In genomic region chrX:53669557-53670270, GRCm38 (mm10) we compare ENCODE assay signal across 13 mouse cellular contexts. TPM values are rescaled to one million over a fixed set of nuclear protein-coding genes. Genes with fewer than 3 reads are reported as not detected.
DNase-seq lines count a peak whose midpoint lies in the region; ATAC-seq and TF ChIP-seq lines count a peak whose summit lies in the region.
"Not testable (repeated sequence)": the region's sequence is repeated elsewhere in the genome, so short reads cannot be mapped to it uniquely, and the experiment has no call there.
"Had no signal": no experiment of that assay in that cellular context is flagged by ENCODE, and none has a peak within 500 bp of the region (broad histone marks: within the 10 kb centered on the region; RNA-seq: fewer than 3 reads in every experiment).

No protein-coding gene starts in this region.

- H3K27ac ChIP-seq in embryonic facial prominence, embryonic 13.5 days; gastrocnemius, adult 2 months; hindbrain, embryonic 12.5 days; kidney, embryonic 14.5 days (ENCODE audit: low read depth, low read length); liver, embryonic 12.5 days; neural tube, embryonic 12.5 days; thymus, adult 2 months (ENCODE audit: control insufficient read depth, insufficient read depth, low read length): not testable (repeated sequence)

- not testable (repeated sequence) for TF ChIP-seq CTCF in gastrocnemius, adult 2 months (IDR thresholded peaks at IDR 0.05); thymus, adult 2 months (IDR thresholded peaks at IDR 0.05; ENCODE audit: borderline replicate concordance, control insufficient read depth, extremely low read depth, insufficient read depth, low read length, poor library complexity)

- H3K9ac ChIP-seq in embryonic facial prominence, embryonic 13.5 days; hindbrain, embryonic 12.5 days; kidney, embryonic 14.5 days (ENCODE audit: low read depth, low read length); liver, embryonic 12.5 days; neural tube, embryonic 12.5 days: not testable (repeated sequence)

- H3K36me3 ChIP-seq in embryonic facial prominence, embryonic 13.5 days; hindbrain, embryonic 12.5 days; kidney, embryonic 14.5 days (ENCODE audit: control insufficient read depth, insufficient read depth, low read length); liver, embryonic 12.5 days; neural tube, embryonic 12.5 days; thymus, adult 2 months (ENCODE audit: control insufficient read depth, insufficient read depth, low read length): not testable (repeated sequence)

- not testable (repeated sequence) for H3K4me1 ChIP-seq in embryonic facial prominence, embryonic 13.5 days; hindbrain, embryonic 12.5 days; kidney, embryonic 14.5 days (ENCODE audit: control insufficient read depth, insufficient read depth, low read length); liver, embryonic 12.5 days; neural tube, embryonic 12.5 days; thymus, adult 2 months (replicated peaks; ENCODE audit: control insufficient read depth, insufficient read depth, low read length)

- H3K9me3 ChIP-seq in embryonic facial prominence, embryonic 13.5 days; hindbrain, embryonic 12.5 days (replicated peaks); kidney, embryonic 14.5 days (ENCODE audit: control insufficient read depth, low read length); liver, embryonic 12.5 days (replicated peaks); neural tube, embryonic 12.5 days: not testable (repeated sequence)

- TF ChIP-seq POLR2A in thymus, adult 2 months (IDR thresholded peaks at IDR 0.05; ENCODE audit: control insufficient read depth, extremely low read depth, insufficient read depth, low read length, poor library complexity) = not testable (repeated sequence)

- DNase-seq in gastrocnemius, adult 2 months; thymus, adult 2 months: not testable (repeated sequence)

- intact Hi-C loops in gastrocnemius, adult 2 months (cut with DNase I) = not testable (repeated sequence)

- no CpG with 5 or more reads among the region's 36 CpGs for WGBS in embryonic facial prominence, embryonic 13.5 days
- no CpG with 5 or more reads among the region's 36 CpGs for WGBS in hindbrain, embryonic 12.5 days
- WGBS in kidney, embryonic 14.5 days = no CpG with 5 or more reads among the region's 36 CpGs
- WGBS in liver, embryonic 12.5 days (ENCODE audit: insufficient replicate concordance) = no CpG with 5 or more reads among the region's 36 CpGs
- no CpG with 5 or more reads among the region's 36 CpGs for WGBS in neural tube, embryonic 12.5 days
- no CpG with 5 or more reads among the region's 36 CpGs for WGBS in thymus, adult 2 months

- peak overlapping the region; percentile 36 for H3K4me3 ChIP-seq in embryonic facial prominence, embryonic 13.5 days
- peak overlapping the region; percentile 59 for H3K4me3 ChIP-seq in gastrocnemius, adult 2 months
- peak overlapping the region; percentile 26 for H3K4me3 ChIP-seq in hindbrain, embryonic 12.5 days
- 0 out of 2 replicates have a peak overlapping the region, but pooled peaks have one; percentile 23 for H3K4me3 ChIP-seq in kidney, embryonic 14.5 days (ENCODE audit: low read length)
- peak overlapping the region; percentile 37 for H3K4me3 ChIP-seq in liver, embryonic 12.5 days
- H3K4me3 ChIP-seq in neural tube, embryonic 12.5 days = 0 out of 2 replicates have a peak overlapping the region, but pooled peaks have one; percentile 11
- H3K4me3 ChIP-seq in thymus, adult 2 months (ENCODE audit: control insufficient read depth, insufficient read depth, low read length) = peak overlapping the region; percentile 71

- peak overlapping the region; percentile 48 for H3K4me2 ChIP-seq in embryonic facial prominence, embryonic 13.5 days
- peak overlapping the region; percentile 39 for H3K4me2 ChIP-seq in hindbrain, embryonic 12.5 days (replicated peaks)
- not testable (repeated sequence) for H3K4me2 ChIP-seq in kidney, embryonic 14.5 days (replicated peaks; ENCODE audit: low read depth, low read length)
- peak overlapping the region; percentile 45; the same call in 1 of the 2 replicates for H3K4me2 ChIP-seq in liver, embryonic 12.5 days
- peak overlapping the region; percentile 45 for H3K4me2 ChIP-seq in neural tube, embryonic 12.5 days (replicated peaks)

- peak; percentile 37; the same call in 1 of the 2 replicates for ATAC-seq in embryonic facial prominence, embryonic 13.5 days (ENCODE audit: insufficient number of reproducible peaks, insufficient read depth, low FRiP score, low TSS enrichment, low read depth)
- ATAC-seq in hindbrain, embryonic 12.5 days (ENCODE audit: low FRiP score) = peak; percentile 74
- peak; percentile 61 for ATAC-seq in kidney, embryonic 14.5 days (ENCODE audit: low FRiP score, low TSS enrichment)
- peak; percentile 54; the same call in 1 of the 2 replicates for ATAC-seq in liver, embryonic 12.5 days
- peak; percentile 15 for ATAC-seq in megakaryocyte progenitor cell, adult 5-6 weeks (replicated peaks; ENCODE audit: poor library complexity)
- ATAC-seq in neural tube, embryonic 12.5 days (ENCODE audit: low FRiP score, low read depth) = peak; percentile 63

- H3K27me3 ChIP-seq in embryonic facial prominence, embryonic 13.5 days; hindbrain, embryonic 12.5 days; kidney, embryonic 14.5 days (ENCODE audit: control insufficient read depth, insufficient read depth, low read length); liver, embryonic 12.5 days (replicated peaks); neural tube, embryonic 12.5 days (replicated peaks); thymus, adult 2 months (ENCODE audit: control insufficient read depth, insufficient read depth, low read length): not testable (repeated sequence)

RNA-seq across cellular contexts. Expression of gene Rtl8b, which starts 0.5 kb away (rescaled TPM):
- 59.5 and 62.3 TPM in 2 replicates for polyA plus RNA-seq in embryonic facial prominence, embryonic 13.5 days (2015; fragmentation: Nextera tagmentation; extraction: Ambion mirVana)
- total RNA-seq in gastrocnemius, adult 2 months (2021) = 10 to 100 TPM; 45.0 to 50.7 TPM
- polyA plus RNA-seq in hindbrain, embryonic 12.5 days (2016; fragmentation: Nextera tagmentation; extraction: Ambion mirVana) = 97.0 and 107 TPM in 2 replicates
- polyA plus RNA-seq in kidney, embryonic 14.5 days (2014; fragmentation: Nextera tagmentation; extraction: Ambion mirVana) = 58.9 and 71.0 TPM in 2 replicates
- polyA plus RNA-seq in liver, embryonic 12.5 days (2016; fragmentation: Nextera tagmentation; extraction: Ambion mirVana) = 8.1 and 9.0 TPM in 2 replicates
- total RNA-seq in megakaryocyte progenitor cell, adult 5-6 weeks (2015) = 12.8 and 15.5 TPM in 2 replicates
- 3.3 and 7.5 TPM in 2 replicates for total RNA-seq in megakaryocyte progenitor cell, adult 5-6 weeks (2017)
- 114 and 123 TPM in 2 replicates for polyA plus RNA-seq in neural tube, embryonic 12.5 days (2016; fragmentation: Nextera tagmentation; extraction: Ambion mirVana)
- 103 and 115 TPM in 2 replicates for polyA plus RNA-seq in thymus, adult 2 months (2012; rRNA removed)

RNA-seq across cellular contexts. Expression of gene Rtl8a, which starts 26.2 kb away (rescaled TPM):
- polyA plus RNA-seq in embryonic facial prominence, embryonic 13.5 days (2015; fragmentation: Nextera tagmentation; extraction: Ambion mirVana) = 67.9 and 68.0 TPM in 2 replicates
- 10 to 100 TPM; 55.5 to 73.8 TPM for total RNA-seq in gastrocnemius, adult 2 months (2021)
- polyA plus RNA-seq in hindbrain, embryonic 12.5 days (2016; fragmentation: Nextera tagmentation; extraction: Ambion mirVana) = 131 and 132 TPM in 2 replicates
- polyA plus RNA-seq in kidney, embryonic 14.5 days (2014; fragmentation: Nextera tagmentation; extraction: Ambion mirVana) = 73.2 and 78.7 TPM in 2 replicates
- 8.8 and 9.4 TPM in 2 replicates for polyA plus RNA-seq in liver, embryonic 12.5 days (2016; fragmentation: Nextera tagmentation; extraction: Ambion mirVana)
- total RNA-seq in megakaryocyte progenitor cell, adult 5-6 weeks (2015) = 9.8 and 11.0 TPM in 2 replicates
- 3.3 and 7.3 TPM in 2 replicates for total RNA-seq in megakaryocyte progenitor cell, adult 5-6 weeks (2017)
- 146 and 157 TPM in 2 replicates for polyA plus RNA-seq in neural tube, embryonic 12.5 days (2016; fragmentation: Nextera tagmentation; extraction: Ambion mirVana)
- polyA plus RNA-seq in thymus, adult 2 months (2012; rRNA removed) = 88.5 and 113 TPM in 2 replicates

RNA-seq across cellular contexts. Expression of gene 4930502E18Rik, which starts 54.9 kb away (rescaled TPM):
- polyA plus RNA-seq in embryonic facial prominence, embryonic 13.5 days (2015; fragmentation: Nextera tagmentation; extraction: Ambion mirVana) = 0.43 and 0.62 TPM in 2 replicates
- total RNA-seq in gastrocnemius, adult 2 months (2021) = not detected
- 0.19 and 0.33 TPM in 2 replicates for polyA plus RNA-seq in hindbrain, embryonic 12.5 days (2016; fragmentation: Nextera tagmentation; extraction: Ambion mirVana)
- 0.80 and 1.4 TPM in 2 replicates for polyA plus RNA-seq in kidney, embryonic 14.5 days (2014; fragmentation: Nextera tagmentation; extraction: Ambion mirVana)
- 0.11 TPM in 1 of 2 replicates, not detected in the other for polyA plus RNA-seq in liver, embryonic 12.5 days (2016; fragmentation: Nextera tagmentation; extraction: Ambion mirVana)
- total RNA-seq in megakaryocyte progenitor cell, adult 5-6 weeks (2015) = not detected in 2 replicates
- total RNA-seq in megakaryocyte progenitor cell, adult 5-6 weeks (2017) = not detected in 2 replicates
- polyA plus RNA-seq in neural tube, embryonic 12.5 days (2016; fragmentation: Nextera tagmentation; extraction: Ambion mirVana) = 0.18 and 0.35 TPM in 2 replicates
- not detected in 2 replicates for polyA plus RNA-seq in thymus, adult 2 months (2012; rRNA removed)
- total RNA-seq: adrenal gland, postnatal 25 days; gastrocnemius, postnatal 4 days; heart, postnatal 4 days had no signal
- polyA plus RNA-seq: large intestine, adult 2 months; lung, adult 2 months had no signal

Comparison
In these comparisons a context has a peak if more than half of its experiments do, and no peak if none do; other contexts are left out.
1. ATAC-seq: peak in every context shown above with its lines; median percentile 74 in hindbrain, embryonic 12.5 days; 63 in neural tube, embryonic 12.5 days; 61 in kidney, embryonic 14.5 days; 54 in liver, embryonic 12.5 days; 37 in embryonic facial prominence, embryonic 13.5 days; 15 in megakaryocyte progenitor cell, adult 5-6 weeks.
2. H3K4me3 ChIP-seq: peak in every context shown above with its lines; median percentile 71 in thymus, adult 2 months; 59 in gastrocnemius, adult 2 months; 37 in liver, embryonic 12.5 days; 36 in embryonic facial prominence, embryonic 13.5 days; 26 in hindbrain, embryonic 12.5 days; 23 in kidney, embryonic 14.5 days; 11 in neural tube, embryonic 12.5 days.